Mouse (Mus musculus) spleen, adult 2 months (tissue): Measurements from ENCODE around the gene Ahcyl2. TPM values are rescaled to one million over a fixed set of nuclear protein-coding genes. Genes with fewer than 3 reads are reported as not detected.
"Not testable (repeated sequence)": the region's sequence is repeated elsewhere in the genome, so short reads cannot be mapped to it uniquely, and the experiment has no call there.

Experiments
- DNase-seq, 2 experiments: peaks; one replicate each; pipeline versions ENCODE4 v3.0.0 to v3.0.0-alpha.2; 2012 to 2021; ENCODE audit warnings: low spot score in 2 of 2, low read depth in 1 of 2
- H3K27ac ChIP-seq: fragments of 200-500 bp; 2 replicates; pipeline ENCODE4 v1.5.1; 2012; ENCODE audit warnings: low read length, inconsistent platforms; ENCODE audit not compliant: insufficient read depth
- H3K27me3 ChIP-seq: fragments of 200-500 bp; 2 replicates; pipeline ENCODE4 v1.6.1; 2012; ENCODE audit warnings: mild to moderate bottlenecking, moderate library complexity, low read length, inconsistent platforms; ENCODE audit not compliant: control insufficient read depth, insufficient read depth
- H3K36me3 ChIP-seq: fragments of 200-500 bp; 2 replicates; pipeline ENCODE4 v1.6.1; 2012; ENCODE audit warnings: mild to moderate bottlenecking, low read length, inconsistent platforms; ENCODE audit not compliant: control insufficient read depth, insufficient read depth
- H3K4me1 ChIP-seq: fragments of 200-500 bp; 2 replicates; pipeline ENCODE4 v1.6.1; 2011; ENCODE audit warnings: inconsistent platforms; ENCODE audit not compliant: control insufficient read depth, insufficient read depth, insufficient read length
- H3K4me3 ChIP-seq: fragments of 200-500 bp; 2 replicates; pipeline ENCODE4 v1.5.1; 2011; ENCODE audit warnings: mild to moderate bottlenecking, inconsistent platforms; ENCODE audit not compliant: insufficient read depth, insufficient read length; ENCODE audit errors: extremely low read depth
- CTCF ChIP-seq: fragments of 200-500 bp; IDR thresholded peaks from 2 replicates; pipeline ENCODE4 v1.5.1; 2011; ENCODE audit warnings: mild to moderate bottlenecking, inconsistent platforms; ENCODE audit not compliant: insufficient read depth, insufficient read length, insufficient replicate concordance; ENCODE audit errors: extremely low read depth
- POLR2A ChIP-seq: fragments of 200-500 bp; IDR thresholded peaks from 2 replicates; pipeline ENCODE4 v1.6.1; 2011; ENCODE audit warnings: low read depth, low read length, inconsistent platforms
- WGBS: fragments of 180-500 bp; shearing (Covaris S2); methylation state at CpG from one replicate; pipeline ENCODE4 v1.1.7; 2018; 5-methylcytosine and 5-hydroxymethylcytosine counted together
- polyA plus RNA-seq: library from polyadenylated mRNA; depleted of rRNA; stranded (reverse); fragments of >200 nt; gene quantifications from 2 replicates; pipeline ENCODE4 v1.2.3, GENCODE M21; 2012

Gene Ahcyl2
- polyA plus RNA-seq, 1 experiment, result 9.4 TPM

DNA sequence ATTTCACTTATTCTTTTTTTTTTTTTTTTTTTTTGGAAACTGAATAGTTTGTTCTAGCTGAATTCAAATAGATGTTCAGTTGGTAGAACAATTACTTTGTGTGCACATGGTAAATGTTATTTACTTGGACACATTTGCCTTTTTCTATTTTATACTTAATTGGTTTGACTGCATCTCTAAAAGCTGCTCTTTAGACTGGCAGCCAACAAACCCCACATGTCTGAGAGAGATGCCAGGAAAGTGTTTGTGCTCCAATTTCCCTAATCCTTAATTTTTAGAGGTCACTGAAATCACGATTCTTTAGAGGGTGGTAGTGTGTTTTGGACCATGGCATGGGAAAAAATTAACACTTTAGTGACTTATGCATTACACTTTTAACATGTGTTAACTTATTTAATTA lies 44.8 kb downstream of the Ahcyl2 start:
- H3K27ac ChIP-seq, result no peak overlapping the region
- TF ChIP-seq CTCF, result no peak
- TF ChIP-seq POLR2A, result no peak
- H3K4me3 ChIP-seq, result no peak overlapping the region
- H3K4me1 ChIP-seq, result no peaks in the 10 kb centered on the region
- no peaks in the 10 kb centered on the region for H3K27me3 ChIP-seq
- 72% methylated on average over 1 of the region's 1 CpGs for WGBS
- H3K36me3 ChIP-seq, result no peaks in the 10 kb centered on the region
- no peak for DNase-seq

GRCm38 (mm10) chr6:29814616-29815015 lies 46.8 kb downstream of the Ahcyl2 start:
- no peak overlapping the region for H3K4me3 ChIP-seq
- H3K27ac ChIP-seq, result no peak overlapping the region
- no peaks in the 10 kb centered on the region for H3K27me3 ChIP-seq
- WGBS, result 53% methylated on average over 2 of the region's 2 CpGs
- DNase-seq, result no peak
- H3K4me1 ChIP-seq, result no peaks in the 10 kb centered on the region
- TF ChIP-seq CTCF (no peak), POLR2A (no peak)
- no peaks in the 10 kb centered on the region for H3K36me3 ChIP-seq

DNA sequence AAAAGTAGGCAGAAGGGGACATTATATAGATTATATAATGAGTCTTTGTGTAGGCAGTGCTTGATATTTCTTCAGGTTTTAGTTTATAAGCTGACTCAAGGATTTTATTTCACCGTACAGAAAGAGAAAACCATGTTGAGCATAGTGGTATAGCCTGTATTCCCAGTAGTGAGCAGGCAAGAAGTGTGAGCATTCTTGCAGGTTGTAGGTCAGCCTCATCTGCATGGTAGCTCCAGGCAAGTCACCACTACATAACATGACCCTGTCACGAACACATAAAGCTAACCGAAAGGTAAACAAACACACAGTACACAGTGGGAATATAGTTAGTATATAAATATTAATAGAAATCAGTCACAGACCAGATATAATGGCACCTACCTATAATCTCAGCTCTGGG lies 47.2 kb downstream of the Ahcyl2 start:
- no peaks in the 10 kb centered on the region for H3K27me3 ChIP-seq
- H3K4me3 ChIP-seq, result no peak overlapping the region
- TF ChIP-seq CTCF (no peak), POLR2A (no peak)
- no peak for DNase-seq
- no peak overlapping the region for H3K27ac ChIP-seq
- WGBS, result 95% methylated on average over 3 of the region's 3 CpGs
- H3K4me1 ChIP-seq, result no peaks in the 10 kb centered on the region
- no peaks in the 10 kb centered on the region for H3K36me3 ChIP-seq

GRCm38 (mm10) chr6:29815634-29816033 lies 47.8 kb downstream of the Ahcyl2 start:
- no peaks in the 10 kb centered on the region for H3K36me3 ChIP-seq
- 98% methylated on average over 2 of the region's 2 CpGs for WGBS
- H3K27me3 ChIP-seq, result no peaks in the 10 kb centered on the region

GRCm38 (mm10) chr6:29816371-29816770 lies 48.6 kb downstream of the Ahcyl2 start:
- H3K27me3 ChIP-seq, H3K27ac ChIP-seq, H3K4me1 ChIP-seq, H3K4me3 ChIP-seq, H3K36me3 ChIP-seq, DNase-seq: not testable (repeated sequence)
- 93% methylated on average over 12 of the region's 12 CpGs for WGBS

More at GRCm38 (mm10) chr6:29815634-29816033, 47.8 kb downstream of the Ahcyl2 start:
- no peaks in the 10 kb centered on the region for H3K4me1 ChIP-seq
- no peak overlapping the region for H3K4me3 ChIP-seq
- TF ChIP-seq POLR2A, result no peak
- TF ChIP-seq CTCF, result no peak
- DNase-seq, result no peak
- H3K27ac ChIP-seq, result no peak overlapping the region

- 18% methylated on average over 3 of the region's 3 CpGs for WGBS
- no peak for TF ChIP-seq POLR2A
- peak; percentile 32; the same call in 1 of the 2 replicates for TF ChIP-seq CTCF
These were observed 51.5 kb downstream of the Ahcyl2 start for GRCm38 (mm10) chr6:29819309-29819708.

DNA sequence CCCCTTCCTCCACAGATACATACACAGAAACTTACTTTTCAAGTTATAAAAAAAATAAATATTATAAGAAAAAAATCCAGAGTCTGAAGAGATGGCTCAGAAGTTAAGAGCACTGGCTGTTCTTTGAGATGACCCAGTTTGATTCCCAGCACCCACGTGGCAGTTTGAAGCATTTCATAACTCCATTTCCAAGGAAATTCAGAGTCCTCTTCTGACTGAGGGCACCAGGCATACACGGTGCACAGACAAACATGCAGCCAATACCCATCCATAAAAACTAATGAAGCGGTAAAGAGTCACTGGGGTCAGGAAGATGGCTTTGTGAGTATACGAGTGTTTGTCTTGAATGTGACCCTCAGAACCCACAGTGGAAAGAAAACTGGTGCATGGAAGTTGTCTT lies 52.5 kb downstream of the Ahcyl2 start:
- 91% methylated on average over 4 of the region's 4 CpGs for WGBS
- Histone ChIP-seq H3K4me1 (no peaks in the 10 kb centered on the region), H3K27me3 (no peaks in the 10 kb centered on the region), H3K27ac (no peak overlapping the region), H3K36me3 (no peaks in the 10 kb centered on the region), H3K4me3 (no peak overlapping the region)
- no peak for DNase-seq
- TF ChIP-seq POLR2A (no peak), CTCF (no peak)

More at GRCm38 (mm10) chr6:29819309-29819708, 51.5 kb downstream of the Ahcyl2 start:
- Histone ChIP-seq H3K4me3 (no peak overlapping the region), H3K36me3 (no peaks in the 10 kb centered on the region), H3K27me3 (no peaks in the 10 kb centered on the region), H3K27ac (no peak overlapping the region), H3K4me1 (no peaks in the 10 kb centered on the region)
- DNase-seq, result peak in 1 of 2 experiments; percentile 24
